Comparison of ENCODE assay signal across 8 mouse cellular contexts in genomic region chr11:69803328-69803727, GRCm38 (mm10). TPM values are rescaled to one million over a fixed set of nuclear protein-coding genes. Genes with fewer than 3 reads are reported as not detected.
DNase-seq lines count a peak whose midpoint lies in the region; ATAC-seq lines count a peak whose summit lies in the region.

No protein-coding gene starts in this region.

- WGBS in kidney, embryonic 16.5 days = 2% methylated on average over 12 of the region's 12 CpGs
- WGBS in embryonic facial prominence, embryonic 11.5 days = 1% methylated on average over 12 of the region's 12 CpGs
- 2% methylated on average over 12 of the region's 12 CpGs for WGBS in intestine, embryonic 16.5 days
- WGBS in neural tube, embryonic 12.5 days = 2% methylated on average over 12 of the region's 12 CpGs

- H3K4me2 ChIP-seq in kidney, embryonic 16.5 days (replicated peaks; ENCODE audit: low read depth, low read length) = peak overlapping the region; percentile 98
- peak overlapping the region; percentile 94 for H3K4me2 ChIP-seq in embryonic facial prominence, embryonic 11.5 days (ENCODE audit: low read depth, low read length)
- peak overlapping the region; percentile 98 for H3K4me2 ChIP-seq in intestine, embryonic 16.5 days (ENCODE audit: low read depth, low read length)
- peak overlapping the region; percentile 92 for H3K4me2 ChIP-seq in neural tube, embryonic 12.5 days (replicated peaks)

- peak; percentile 6; the same call in 1 of the 2 replicates for ATAC-seq in kidney, embryonic 16.5 days (ENCODE audit: low FRiP score, low TSS enrichment)
- no peak for ATAC-seq in embryonic facial prominence, embryonic 11.5 days (replicated peaks; ENCODE audit: insufficient number of reproducible peaks, low FRiP score, low TSS enrichment, low read depth)
- peak; percentile 54 for ATAC-seq in intestine, embryonic 16.5 days
- no peak for ATAC-seq in neural tube, embryonic 12.5 days (ENCODE audit: low FRiP score, low read depth)

- DNase-seq in kidney, postnatal 4 days = no peak
- DNase-seq in embryonic facial prominence, embryonic 11.5 days (ENCODE audit: low spot score) = no peak
- no peak for DNase-seq in ovary, adult 18-20 months (ENCODE audit: low spot score)
- no peak for DNase-seq in gastrocnemius, postnatal 25 days
- DNase-seq in spleen, postnatal 14 days (ENCODE audit: low spot score in 2 of 2) = no peak

- H3K36me3 ChIP-seq in kidney, embryonic 16.5 days (ENCODE audit: insufficient read depth, low read length) = no peaks in the 10 kb centered on the region
- no peaks in the 10 kb centered on the region for H3K36me3 ChIP-seq in embryonic facial prominence, embryonic 11.5 days (replicated peaks; ENCODE audit: control insufficient read depth, insufficient read depth, low read depth, low read length)
- H3K36me3 ChIP-seq in intestine, embryonic 16.5 days (ENCODE audit: control insufficient read depth, insufficient read depth, low read length) = no peaks in the 10 kb centered on the region
- no peaks in the 10 kb centered on the region for H3K36me3 ChIP-seq in neural tube, embryonic 12.5 days

- H3K4me3 ChIP-seq in kidney, embryonic 16.5 days (ENCODE audit: low read length) = peak overlapping the region; percentile 66
- peak overlapping the region; percentile 34 for H3K4me3 ChIP-seq in embryonic facial prominence, embryonic 11.5 days (ENCODE audit: low read depth, low read length)
- H3K4me3 ChIP-seq in intestine, embryonic 16.5 days (ENCODE audit: low read length) = peak overlapping the region; percentile 64
- H3K4me3 ChIP-seq in neural tube, embryonic 12.5 days = peak overlapping the region; percentile 54

- H3K4me1 ChIP-seq in kidney, embryonic 16.5 days (ENCODE audit: insufficient read depth, low read length) = peaks cover 59% of the 10 kb centered on the region
- peaks cover 22% of the 10 kb centered on the region for H3K4me1 ChIP-seq in embryonic facial prominence, embryonic 11.5 days (ENCODE audit: control insufficient read depth, insufficient read depth, low read length)
- peaks cover 54% of the 10 kb centered on the region for H3K4me1 ChIP-seq in intestine, embryonic 16.5 days (ENCODE audit: control insufficient read depth, insufficient read depth, low read length)
- peaks cover 68% of the 10 kb centered on the region for H3K4me1 ChIP-seq in neural tube, embryonic 12.5 days

- peak overlapping the region; percentile 41; the same call in 1 of the 2 replicates for H3K27ac ChIP-seq in kidney, embryonic 16.5 days (ENCODE audit: low read length)
- no peak overlapping the region for H3K27ac ChIP-seq in embryonic facial prominence, embryonic 11.5 days (replicated peaks; ENCODE audit: low read depth, low read length)
- peak overlapping the region; percentile 89 for H3K27ac ChIP-seq in intestine, embryonic 16.5 days (ENCODE audit: low read length)
- H3K27ac ChIP-seq in neural tube, embryonic 12.5 days = 0 out of 2 replicates have a peak overlapping the region, but pooled peaks have one; percentile 20

- H3K27me3 ChIP-seq in kidney, embryonic 16.5 days (ENCODE audit: insufficient read depth, low read length) = peaks cover 23% of the 10 kb centered on the region
- H3K27me3 ChIP-seq in embryonic facial prominence, embryonic 11.5 days (ENCODE audit: control insufficient read depth, insufficient read depth, low read length) = peaks cover 43% of the 10 kb centered on the region
- H3K27me3 ChIP-seq in intestine, embryonic 16.5 days (replicated peaks; ENCODE audit: control insufficient read depth, insufficient read depth, low read length) = 0 out of 2 replicates have a peak, but pooled peaks cover 5% of the 10 kb centered on the region
- peaks cover 72% of the 10 kb centered on the region for H3K27me3 ChIP-seq in neural tube, embryonic 12.5 days (replicated peaks)

- no peaks in the 10 kb centered on the region for H3K9me3 ChIP-seq in kidney, embryonic 16.5 days (ENCODE audit: low read length)
- H3K9me3 ChIP-seq in embryonic facial prominence, embryonic 11.5 days (replicated peaks; ENCODE audit: control insufficient read depth, low read length) = no peaks in the 10 kb centered on the region; the same call in 1 of the 2 replicates
- H3K9me3 ChIP-seq in intestine, embryonic 16.5 days (ENCODE audit: control insufficient read depth, low read length) = no peaks in the 10 kb centered on the region
- H3K9me3 ChIP-seq in neural tube, embryonic 12.5 days = peaks cover 5% of the 10 kb centered on the region; the same call in 1 of the 2 replicates

- H3K9ac ChIP-seq in kidney, embryonic 16.5 days (replicated peaks; ENCODE audit: low read length) = peak overlapping the region; percentile 78
- peak overlapping the region; percentile 22 for H3K9ac ChIP-seq in embryonic facial prominence, embryonic 11.5 days (replicated peaks; ENCODE audit: low read length)
- H3K9ac ChIP-seq in intestine, embryonic 16.5 days (ENCODE audit: low read depth, low read length) = peak overlapping the region; percentile 82
- H3K9ac ChIP-seq in neural tube, embryonic 12.5 days = peak overlapping the region; percentile 69

RNA-seq across cellular contexts. Expression of gene Fgf11, which starts 1.7 kb away (rescaled TPM):
- polyA plus RNA-seq in kidney, embryonic 16.5 days (2015; fragmentation: Nextera tagmentation; extraction: Ambion mirVana) = 2.6 and 3.0 TPM in 2 replicates
- polyA plus RNA-seq in embryonic facial prominence, embryonic 11.5 days (2014; fragmentation: Nextera tagmentation; extraction: Ambion mirVana) = 0.92 and 0.97 TPM in 2 replicates
- polyA plus RNA-seq in intestine, embryonic 16.5 days (2015; fragmentation: Nextera tagmentation; extraction: Ambion mirVana) = 1.3 and 1.4 TPM in 2 replicates
- polyA plus RNA-seq in neural tube, embryonic 12.5 days (2016; fragmentation: Nextera tagmentation; extraction: Ambion mirVana) = 4.1 and 5.6 TPM in 2 replicates
- 1 to 10 TPM; 6.3 to 6.7 TPM for total RNA-seq in gastrocnemius, postnatal 25 days (2021)

RNA-seq across cellular contexts. Expression of gene Tmem102, which starts 2.1 kb away (rescaled TPM):
- 9.0 and 10.2 TPM in 2 replicates for polyA plus RNA-seq in kidney, embryonic 16.5 days (2015; fragmentation: Nextera tagmentation; extraction: Ambion mirVana)
- polyA plus RNA-seq in embryonic facial prominence, embryonic 11.5 days (2014; fragmentation: Nextera tagmentation; extraction: Ambion mirVana) = 2.1 and 2.8 TPM in 2 replicates
- 34.6 and 42.7 TPM in 2 replicates for polyA plus RNA-seq in intestine, embryonic 16.5 days (2015; fragmentation: Nextera tagmentation; extraction: Ambion mirVana)
- polyA plus RNA-seq in neural tube, embryonic 12.5 days (2016; fragmentation: Nextera tagmentation; extraction: Ambion mirVana) = 1.1 and 1.7 TPM in 2 replicates
- total RNA-seq in gastrocnemius, postnatal 25 days (2021) = under 1 TPM; 0.18 to 0.35 TPM

RNA-seq across cellular contexts. Expression of gene Chrnb1, which starts 7.6 kb away (rescaled TPM):
- polyA plus RNA-seq in kidney, embryonic 16.5 days (2015; fragmentation: Nextera tagmentation; extraction: Ambion mirVana) = 12.9 and 13.8 TPM in 2 replicates
- polyA plus RNA-seq in embryonic facial prominence, embryonic 11.5 days (2014; fragmentation: Nextera tagmentation; extraction: Ambion mirVana) = 3.0 and 3.6 TPM in 2 replicates
- polyA plus RNA-seq in intestine, embryonic 16.5 days (2015; fragmentation: Nextera tagmentation; extraction: Ambion mirVana) = 3.9 and 4.7 TPM in 2 replicates
- 5.3 and 5.8 TPM in 2 replicates for polyA plus RNA-seq in neural tube, embryonic 12.5 days (2016; fragmentation: Nextera tagmentation; extraction: Ambion mirVana)
- total RNA-seq in gastrocnemius, postnatal 25 days (2021) = 10 to 100 TPM; 36.2 to 53.1 TPM

RNA-seq across cellular contexts. Expression of gene Gm39566, which starts 11.8 kb away (rescaled TPM):
- polyA plus RNA-seq in kidney, embryonic 16.5 days (2015; fragmentation: Nextera tagmentation; extraction: Ambion mirVana) = not detected in 2 replicates
- not detected in 2 replicates for polyA plus RNA-seq in embryonic facial prominence, embryonic 11.5 days (2014; fragmentation: Nextera tagmentation; extraction: Ambion mirVana)
- polyA plus RNA-seq in intestine, embryonic 16.5 days (2015; fragmentation: Nextera tagmentation; extraction: Ambion mirVana) = not detected in 2 replicates
- not detected in 2 replicates for polyA plus RNA-seq in neural tube, embryonic 12.5 days (2016; fragmentation: Nextera tagmentation; extraction: Ambion mirVana)
- not detected for total RNA-seq in gastrocnemius, postnatal 25 days (2021)

RNA-seq across cellular contexts. Expression of gene Spem2, which starts 14.9 kb away (rescaled TPM):
- not detected in 2 replicates for polyA plus RNA-seq in kidney, embryonic 16.5 days (2015; fragmentation: Nextera tagmentation; extraction: Ambion mirVana)
- polyA plus RNA-seq in embryonic facial prominence, embryonic 11.5 days (2014; fragmentation: Nextera tagmentation; extraction: Ambion mirVana) = not detected in 2 replicates
- not detected in 2 replicates for polyA plus RNA-seq in intestine, embryonic 16.5 days (2015; fragmentation: Nextera tagmentation; extraction: Ambion mirVana)
- polyA plus RNA-seq in neural tube, embryonic 12.5 days (2016; fragmentation: Nextera tagmentation; extraction: Ambion mirVana) = not detected in 2 replicates
- total RNA-seq in gastrocnemius, postnatal 25 days (2021) = not detected

Comparison
In these comparisons a context has a peak if more than half of its experiments do, and no peak if none do; other contexts are left out.
1. ATAC-seq: peak in kidney, embryonic 16.5 days (single experiment) and intestine, embryonic 16.5 days (single experiment); none in embryonic facial prominence, embryonic 11.5 days (single experiment) and neural tube, embryonic 12.5 days (single experiment).
2. H3K9ac ChIP-seq: peak in every context shown above with its lines; median percentile 82 in intestine, embryonic 16.5 days; 78 in kidney, embryonic 16.5 days; 69 in neural tube, embryonic 12.5 days; 22 in embryonic facial prominence, embryonic 11.5 days.
3. Peak in every context shown above with its lines, with median percentiles within 50 percentile points of each other: H3K4me2 ChIP-seq and H3K4me3 ChIP-seq.